Mouse (Mus musculus) urinary bladder, postnatal 14 days (tissue): Measurements from ENCODE around the gene Cdh11.
A peak's percentile ranks its signal among the peaks of the same experiment; 100 is the strongest.
"Not testable (repeated sequence)": the region's sequence is repeated elsewhere in the genome, so short reads cannot be mapped to it uniquely, and the experiment has no call there.

Experiments
- DNase-seq: peaks from one replicate; pipeline ENCODE4 v3.0.0; 2021; ENCODE audit warnings: low spot score

Gene Cdh11

GRCm38 (mm10) chr8:102707305-102707704, 78.1 kb downstream of the Cdh11 start:
- DNase-seq = no peak

- no peak for DNase-seq
Observed at GRCm38 (mm10) chr8:102705376-102705905, 80.0 kb downstream of the Cdh11 start.

GRCm38 (mm10) chr8:102700245-102700644, 85.2 kb downstream of the Cdh11 start:
- no peak for DNase-seq

GRCm38 (mm10) chr8:102698232-102698837, 87.1 kb downstream of the Cdh11 start:
- no peak for DNase-seq

GRCm38 (mm10) chr8:102693465-102693864, 92.0 kb downstream of the Cdh11 start:
- no peak for DNase-seq

- not testable (repeated sequence) for DNase-seq
Observed at GRCm38 (mm10) chr8:102685491-102685890, 100.0 kb downstream of the Cdh11 start.

GRCm38 (mm10) chr8:102685023-102685422, 100.4 kb downstream of the Cdh11 start:
- DNase-seq = no peak

GRCm38 (mm10) chr8:102677148-102677547, 108.3 kb downstream of the Cdh11 start:
- DNase-seq = no peak

- DNase-seq = not testable (repeated sequence)
Observed at GRCm38 (mm10) chr8:102664561-102664960, 120.9 kb downstream of the Cdh11 start.

- no peak for DNase-seq
Observed at GRCm38 (mm10) chr8:102656529-102656928, 128.9 kb downstream of the Cdh11 start.

- DNase-seq = no peak
Observed at GRCm38 (mm10) chr8:102651964-102652363, 133.5 kb downstream of the Cdh11 start.

GRCm38 (mm10) chr8:102627151-102627550, 158.3 kb downstream of the Cdh11 start:
- no peak for DNase-seq

GRCm38 (mm10) chr8:102612146-102612545, 173.3 kb downstream of the Cdh11 start:
- no peak for DNase-seq

- DNase-seq = no peak
Observed at GRCm38 (mm10) chr8:102601327-102601726, 184.1 kb downstream of the Cdh11 start.

GRCm38 (mm10) chr8:102596523-102596922, 188.9 kb downstream of the Cdh11 start:
- peak; percentile 15 for DNase-seq

GRCm38 (mm10) chr8:102593899-102594298, 191.5 kb downstream of the Cdh11 start:
- DNase-seq = no peak
